ENCODE assay signal across 16 mouse cellular contexts in genomic region chr11:109332722-109333121, GRCm38 (mm10). TPM values are rescaled to one million over a fixed set of nuclear protein-coding genes. Genes with fewer than 3 reads are reported as not detected.
DNase-seq lines count a peak whose midpoint lies in the region; ATAC-seq and TF ChIP-seq lines count a peak whose summit lies in the region.
"Had no signal": no experiment of that assay in that cellular context is flagged by ENCODE, and none has a peak within 500 bp of the region (broad histone marks: within the 10 kb centered on the region; RNA-seq: fewer than 3 reads in every experiment).

No protein-coding gene starts in this region.

- intact Hi-C loops in heart, postnatal 14 days (cut with DNase I), result loop anchor here (5.0 kb wide), 3 partner anchors 35 to 285 kb away; no protein-coding TSS in a partner anchor

- TF ChIP-seq CTCF in Patski (IDR thresholded peaks at IDR 0.05), result no peak

- in situ Hi-C loops in Patski (cut with MboI; ENCODE audit: low pct_unique_long_range_greater_than_20kb), result loop anchor here (5.0 kb wide), 1 partner anchor 95 kb away; the partner anchor contains the start of gene Amz2

- DNase-seq in heart, postnatal 4 days, result peak; percentile 30
- DNase-seq in heart, postnatal 14 days, result no peak
- DNase-seq in 416B (ENCODE audit: low read depth) (peak; percentile 75), Patski (ENCODE audit: low read depth, low spot score) (no peak)
- DNase-seq in gastrocnemius, adult 8-10 months (ENCODE audit: low spot score in 2 of 2), result peak; percentile 51 to 63
- no peak for DNase-seq in right cerebral cortex, adult 18-20 months
- no peak for DNase-seq in right cerebral cortex, postnatal 36 days (ENCODE audit: low spot score in 2 of 2)
- DNase-seq: cerebellum, postnatal 14 days; kidney, adult 2 months; kidney, postnatal 36 days; layer of hippocampus, postnatal 36 days; right cerebral cortex, postnatal 25 days had no signal

- H3K27me3 ChIP-seq in Patski, result no peaks in the 10 kb centered on the region
- H3K27me3 ChIP-seq: heart, embryonic 12.5 days; hindbrain, embryonic 15.5 days; limb, embryonic 12.5 days; lung, embryonic 15.5 days had no signal

- CTCF ChIA-PET in Patski (lab: Charles Lee), result interaction anchor here (1.1 to 6.3 kb wide), 8 partner anchors 11 to 98 kb away, joined by 3 to 49 read pairs (median 5); partner anchors contain the start of gene Rgs9

- ATAC-seq in Patski, result peak; percentile 53

- POLR2A ChIA-PET in Patski (lab: Charles Lee), result interaction anchor here (0.8 kb wide), 1 partner anchor 17 kb away, joined by 3 read pairs; no protein-coding TSS in a partner anchor

RNA-seq across cellular contexts. Expression of gene Gna13, which starts 29.9 kb away (rescaled TPM):
- total RNA-seq in heart, postnatal 4 days (2021), result 10 to 100 TPM; 42.7 to 49.0 TPM
- total RNA-seq in heart, postnatal 14 days (2021), result 10 to 100 TPM; 37.6 to 38.4 TPM
- 50.4 TPM for polyA plus RNA-seq in Patski (2021)
- 10 to 100 TPM; 23.3 to 30.3 (median 28.4) TPM for total RNA-seq in gastrocnemius, adult 8-10 months (2022)

RNA-seq across cellular contexts. Expression of gene Rgs9, which starts 34.8 kb away (rescaled TPM):
- 1 to 10 TPM in 1 of 2 experiments, under 1 TPM in 1; 0.79 to 1.6 TPM for total RNA-seq in heart, postnatal 4 days (2021)
- under 1 TPM; 0.39 to 0.41 TPM for total RNA-seq in heart, postnatal 14 days (2021)
- 3.3 TPM for polyA plus RNA-seq in Patski (2021)
- total RNA-seq in gastrocnemius, adult 8-10 months (2022), result not detected

Comparison
In these comparisons a context has a peak if more than half of its experiments do, and no peak if none do; other contexts are left out.
1. DNase-seq: peak in heart, postnatal 4 days (single experiment), 416B (single experiment) and gastrocnemius, adult 8-10 months (2 of 2); none in heart, postnatal 14 days (0 of 2), Patski (single experiment), right cerebral cortex, adult 18-20 months (single experiment) and right cerebral cortex, postnatal 36 days (0 of 2).